Mouse (Mus musculus) hindbrain, embryonic 16.5 days (tissue): ENCODE results near the gene Mbnl3. TPM values are rescaled to one million over a fixed set of nuclear protein-coding genes. Genes with fewer than 3 reads are reported as not detected.

ENCODE experiments used
- microRNA-seq: library from miRNA; unstranded; fragments of <30 nt; microRNA quantifications from one replicate; pipeline ENCODE4, GENCODE M21; 2017
- polyA plus RNA-seq: library from polyadenylated mRNA; unstranded; fragments of >200 nt; fragmentation: Nextera tagmentation; extraction: Ambion mirVana; gene quantifications from 2 replicates; pipeline ENCODE4 v1.2.1, GENCODE M21; 2015

The Mbnl3 gene
- polyA plus RNA-seq, 1 experiment from 2014 or later, result 0.54 TPM

Small RNAs within 50 kb of the gene (microRNA-seq; reads per million reads assigned to microRNA genes)
- not detected for gene Gm23417

Other genes with a start within 250 kb of the Mbnl3 start
- 9.8 and 11.4 TPM in 2 replicates for gene Rap2c, start 188.5 kb downstream of the Mbnl3 start, polyA plus RNA-seq